In the genomic region with DNA sequence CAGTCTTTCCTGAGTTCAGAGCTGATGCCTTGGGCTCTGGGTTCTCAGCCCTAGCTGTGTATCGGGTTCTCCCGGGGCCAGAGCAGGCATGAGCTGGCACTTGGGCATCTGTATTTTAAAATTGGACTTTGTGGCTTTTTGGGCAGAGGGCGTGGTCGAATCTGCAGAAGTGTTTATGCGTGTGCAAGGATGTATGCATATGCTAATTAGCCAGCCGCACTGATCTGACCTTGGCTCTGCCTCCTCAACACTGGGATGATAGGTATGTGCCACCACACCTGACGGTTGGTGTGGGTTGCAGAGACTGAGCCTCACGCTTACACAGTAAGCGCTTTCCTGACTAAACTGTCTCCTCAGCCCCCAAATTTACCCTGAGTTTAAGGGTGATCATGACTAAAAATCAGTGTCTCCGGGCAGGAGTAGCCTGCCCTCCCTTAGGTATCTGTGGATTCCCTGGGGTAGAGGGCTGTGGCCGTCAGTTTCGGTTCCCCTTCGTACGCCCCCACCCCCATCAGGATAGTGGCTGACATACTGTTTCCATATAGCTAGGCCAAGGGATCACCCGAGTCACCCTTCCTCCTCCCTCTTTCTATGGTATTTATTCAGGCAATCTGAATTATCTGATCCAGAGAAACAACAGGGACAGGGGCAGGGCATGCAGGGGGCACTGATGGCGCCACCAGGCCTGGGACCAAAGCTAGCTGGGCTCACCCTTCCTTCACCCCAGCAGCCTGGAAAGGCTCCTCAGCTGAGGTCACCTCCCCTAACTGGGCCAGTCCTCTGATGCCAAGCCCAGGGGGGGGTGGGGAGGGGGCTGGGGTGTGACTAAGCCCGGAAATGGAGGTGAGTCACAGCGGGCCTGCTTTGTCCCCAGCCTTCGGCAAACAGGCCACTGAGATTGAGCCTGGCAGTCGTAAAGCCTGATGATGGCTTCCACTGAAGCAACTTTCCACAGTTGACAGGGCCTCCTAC, we compare ENCODE assay signal across 1 mouse cellular context.
TF ChIP-seq lines count a peak whose summit lies in the region.

No protein-coding gene starts in this region.

TF ChIP-seq in ES-E14, 5 proteins besides CTCF, POLR2A, EP300 and RAD21 (continued from another document):
- TF ChIP-seq ZNF384 (IDR thresholded peaks at IDR 0.05; ENCODE audit: low read depth, low read length) = no peak
- TF ChIP-seq CHD2 (IDR thresholded peaks at IDR 0.05; ENCODE audit: low read depth, low read length) = no peak
- TF ChIP-seq ZC3H11A (IDR thresholded peaks at IDR 0.05; ENCODE audit: borderline replicate concordance, low read depth, low read length) = no peak
TF ChIP-seq in ES-E14: peak in this region for 0.
